Mouse (Mus musculus): ENCODE data around the gene Dclre1b. TPM values are rescaled to one million over a fixed set of nuclear protein-coding genes. Genes with fewer than 3 reads are reported as not detected.

Dclre1b gene
- polyA plus RNA-seq, 1 experiment, result 7.6 TPM

- Histone ChIP-seq H3K4me3 (ENCODE audit: insufficient read depth, poor library complexity, severe bottlenecking) (no peak overlapping the region), H3K36me3 (ENCODE audit: control insufficient read depth, insufficient read depth) (no peaks in the 10 kb centered on the region), H3K27me3 (ENCODE audit: control insufficient read depth, insufficient read depth, insufficient read length) (no peaks in the 10 kb centered on the region), H3K79me3 (ENCODE audit: low read depth) (no peaks in the 10 kb centered on the region), H3ac (ENCODE audit: control insufficient read depth, insufficient read length, low read depth) (no peak overlapping the region), H3K79me2 (ENCODE audit: control insufficient read depth, insufficient read depth) (no peaks in the 10 kb centered on the region)
- no peak for TF ChIP-seq FOSL1 (IDR thresholded peaks at IDR 0.05; ENCODE audit: insufficient read depth, low read length, poor library complexity, severe bottlenecking)
- no peak for TF ChIP-seq MYOD1 (IDR thresholded peaks at IDR 0.05; ENCODE audit: control insufficient read depth, insufficient read length, low read depth)
- TF ChIP-seq CTCF (IDR thresholded peaks at IDR 0.05; ENCODE audit: control insufficient read depth, insufficient read depth, insufficient read length), result no peak
- no peak for TF ChIP-seq CEBPB (IDR thresholded peaks at IDR 0.05; ENCODE audit: low read depth)
- TF ChIP-seq MYOG (IDR thresholded peaks at IDR 0.05; ENCODE audit: control insufficient read depth, extremely low read depth, insufficient read length), result no peak
- TF ChIP-seq MAX (IDR thresholded peaks at IDR 0.05), result no peak
- no peak for TF ChIP-seq USF1 (IDR thresholded peaks at IDR 0.05; ENCODE audit: low read depth)
Observed at GRCm38 (mm10) chr3:103839711-103840110, 30.5 kb upstream of the Dclre1b start.

DNA sequence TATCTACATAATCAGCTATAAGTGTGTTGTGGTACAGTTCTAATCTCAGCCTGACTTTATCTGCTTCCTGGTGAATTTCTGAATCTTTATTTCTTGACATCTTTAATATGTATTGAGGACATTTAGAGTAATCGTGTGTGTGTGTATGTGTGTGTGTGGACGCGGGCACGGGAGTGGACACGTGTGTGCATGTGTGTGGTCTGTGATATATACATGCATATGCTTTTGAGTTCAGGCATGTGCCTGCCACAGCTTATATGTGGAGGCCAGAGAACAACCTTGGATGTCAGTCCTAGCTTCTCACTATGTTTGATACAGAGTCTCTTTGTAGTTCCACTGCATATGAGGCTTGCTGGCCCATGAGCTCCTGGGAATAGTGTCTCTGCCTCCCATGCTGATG is 27.2 kb upstream of the Dclre1b start:
- no peaks in the 10 kb centered on the region for H3K79me2 ChIP-seq (ENCODE audit: control insufficient read depth, insufficient read depth)
- H3K36me3 ChIP-seq (ENCODE audit: control insufficient read depth, insufficient read depth), result no peaks in the 10 kb centered on the region
- no peak overlapping the region for H3K4me3 ChIP-seq (ENCODE audit: insufficient read depth, poor library complexity, severe bottlenecking)
- TF ChIP-seq MYOG (IDR thresholded peaks at IDR 0.05; ENCODE audit: control insufficient read depth, extremely low read depth, insufficient read length) (no peak), FOSL1 (IDR thresholded peaks at IDR 0.05; ENCODE audit: insufficient read depth, low read length, poor library complexity, severe bottlenecking) (no peak), CEBPB (IDR thresholded peaks at IDR 0.05; ENCODE audit: low read depth) (no peak), MAX (IDR thresholded peaks at IDR 0.05) (no peak), CTCF (IDR thresholded peaks at IDR 0.05; ENCODE audit: control insufficient read depth, insufficient read depth, insufficient read length) (no peak), USF1 (IDR thresholded peaks at IDR 0.05; ENCODE audit: low read depth) (no peak), MYOD1 (IDR thresholded peaks at IDR 0.05; ENCODE audit: control insufficient read depth, insufficient read length, low read depth) (no peak)
- H3K79me3 ChIP-seq (ENCODE audit: low read depth), result no peaks in the 10 kb centered on the region
- no peaks in the 10 kb centered on the region for H3K27me3 ChIP-seq (ENCODE audit: control insufficient read depth, insufficient read depth, insufficient read length)
- H3ac ChIP-seq (ENCODE audit: control insufficient read depth, insufficient read length, low read depth), result no peak overlapping the region

GRCm38 (mm10) chr3:103835951-103836310 is 26.7 kb upstream of the Dclre1b start:
- H3ac ChIP-seq (ENCODE audit: control insufficient read depth, insufficient read length, low read depth), result no peak overlapping the region
- no peak overlapping the region for H3K4me3 ChIP-seq (ENCODE audit: insufficient read depth, poor library complexity, severe bottlenecking)
- no peaks in the 10 kb centered on the region for H3K79me3 ChIP-seq (ENCODE audit: low read depth)
- H3K36me3 ChIP-seq (ENCODE audit: control insufficient read depth, insufficient read depth), result no peaks in the 10 kb centered on the region
- no peaks in the 10 kb centered on the region for H3K79me2 ChIP-seq (ENCODE audit: control insufficient read depth, insufficient read depth)
- no peaks in the 10 kb centered on the region for H3K27me3 ChIP-seq (ENCODE audit: control insufficient read depth, insufficient read depth, insufficient read length)
- TF ChIP-seq MAX (IDR thresholded peaks at IDR 0.05) (no peak), CEBPB (IDR thresholded peaks at IDR 0.05; ENCODE audit: low read depth) (no peak), CTCF (IDR thresholded peaks at IDR 0.05; ENCODE audit: control insufficient read depth, insufficient read depth, insufficient read length) (no peak), MYOD1 (IDR thresholded peaks at IDR 0.05; ENCODE audit: control insufficient read depth, insufficient read length, low read depth) (no peak), MYOG (IDR thresholded peaks at IDR 0.05; ENCODE audit: control insufficient read depth, extremely low read depth, insufficient read length) (no peak), FOSL1 (IDR thresholded peaks at IDR 0.05; ENCODE audit: insufficient read depth, low read length, poor library complexity, severe bottlenecking) (no peak)

DNA sequence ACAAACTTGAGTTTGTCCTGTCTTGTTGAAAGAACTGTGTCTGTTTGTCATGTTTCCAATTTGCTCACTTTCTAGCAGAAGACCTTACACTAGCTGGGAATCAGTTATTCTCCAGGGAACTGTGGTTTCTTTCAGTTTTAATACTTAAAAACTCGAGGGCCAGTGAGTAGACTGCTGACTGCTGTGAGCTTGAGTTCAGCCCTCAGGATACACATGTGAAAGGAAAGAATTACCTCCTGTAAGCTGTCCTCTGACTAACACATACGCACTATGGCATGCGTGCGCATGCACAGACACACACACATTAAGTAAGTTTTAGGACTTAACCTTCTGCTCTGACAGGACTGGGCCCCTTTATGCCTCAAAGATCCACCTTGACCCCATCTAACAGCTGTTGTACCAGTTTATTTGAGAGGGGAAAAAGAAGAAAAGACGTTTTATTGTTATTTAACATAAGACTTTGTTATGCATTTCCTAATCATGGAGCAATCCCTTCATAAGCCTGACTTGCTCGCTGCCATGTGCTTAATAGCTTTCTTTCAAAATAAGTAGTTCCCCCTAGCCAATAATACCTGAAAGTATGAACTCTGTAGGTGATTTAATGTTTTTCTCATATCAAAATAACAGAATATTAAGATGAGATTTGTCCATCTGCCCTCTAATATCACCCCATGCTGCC is 26.2 kb upstream of the Dclre1b start:
- Histone ChIP-seq H3K27me3 (ENCODE audit: control insufficient read depth, insufficient read depth, insufficient read length) (no peaks in the 10 kb centered on the region), H3K4me3 (ENCODE audit: insufficient read depth, poor library complexity, severe bottlenecking) (no peak overlapping the region), H3K79me2 (ENCODE audit: control insufficient read depth, insufficient read depth) (no peaks in the 10 kb centered on the region), H3ac (ENCODE audit: control insufficient read depth, insufficient read length, low read depth) (no peak overlapping the region), H3K79me3 (ENCODE audit: low read depth) (no peaks in the 10 kb centered on the region), H3K36me3 (ENCODE audit: control insufficient read depth, insufficient read depth) (no peaks in the 10 kb centered on the region)
- no peak for TF ChIP-seq MAX (IDR thresholded peaks at IDR 0.05)
- TF ChIP-seq MYOG (IDR thresholded peaks at IDR 0.05; ENCODE audit: control insufficient read depth, extremely low read depth, insufficient read length), result no peak
- no peak for TF ChIP-seq MYOD1 (IDR thresholded peaks at IDR 0.05; ENCODE audit: control insufficient read depth, insufficient read length, low read depth)
- no peak for TF ChIP-seq FOSL1 (IDR thresholded peaks at IDR 0.05; ENCODE audit: insufficient read depth, low read length, poor library complexity, severe bottlenecking)
- TF ChIP-seq CTCF (IDR thresholded peaks at IDR 0.05; ENCODE audit: control insufficient read depth, insufficient read depth, insufficient read length), result no peak
- TF ChIP-seq USF1 (IDR thresholded peaks at IDR 0.05; ENCODE audit: low read depth), result no peak
- no peak for TF ChIP-seq CEBPB (IDR thresholded peaks at IDR 0.05; ENCODE audit: low read depth)

GRCm38 (mm10) chr3:103834001-103834400 is 24.8 kb upstream of the Dclre1b start:
- no peak for TF ChIP-seq CTCF (IDR thresholded peaks at IDR 0.05; ENCODE audit: control insufficient read depth, insufficient read depth, insufficient read length)
- no peak for TF ChIP-seq CEBPB (IDR thresholded peaks at IDR 0.05; ENCODE audit: low read depth)
- TF ChIP-seq MAX (IDR thresholded peaks at IDR 0.05), result no peak
- no peaks in the 10 kb centered on the region for H3K36me3 ChIP-seq (ENCODE audit: control insufficient read depth, insufficient read depth)
- H3ac ChIP-seq (ENCODE audit: control insufficient read depth, insufficient read length, low read depth), result no peak overlapping the region
- no peaks in the 10 kb centered on the region for H3K79me2 ChIP-seq (ENCODE audit: control insufficient read depth, insufficient read depth)
- no peak overlapping the region for H3K4me3 ChIP-seq (ENCODE audit: insufficient read depth, poor library complexity, severe bottlenecking)
- H3K27me3 ChIP-seq (ENCODE audit: control insufficient read depth, insufficient read depth, insufficient read length), result no peaks in the 10 kb centered on the region
- H3K79me3 ChIP-seq (ENCODE audit: low read depth), result no peaks in the 10 kb centered on the region

DNA sequence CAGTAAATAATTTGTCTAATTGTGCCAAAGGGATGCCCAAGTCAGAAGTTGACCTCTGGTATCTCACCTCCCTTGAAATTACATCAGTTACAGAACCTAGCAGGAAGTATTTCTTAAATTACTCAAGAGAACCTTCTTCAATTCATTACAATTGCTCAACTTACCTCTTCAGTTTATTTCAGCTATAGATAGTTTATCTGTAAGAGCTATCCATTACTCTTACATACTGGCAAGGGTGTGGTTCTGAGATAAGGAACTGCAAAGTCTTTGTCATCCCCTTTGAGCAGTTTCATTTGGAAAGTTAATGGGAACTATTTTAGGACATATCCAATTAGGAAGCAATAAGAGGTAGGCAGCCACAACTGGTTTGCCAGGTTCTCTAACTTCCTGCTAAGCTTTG is 23.2 kb upstream of the Dclre1b start, which contains the start of gene Bcl2l15:
Gene Bcl2l15 (plus strand): TSS at position 176 of the 400 bp plus-strand sequence.
- H3K36me3 ChIP-seq (ENCODE audit: control insufficient read depth, insufficient read depth), result no peaks in the 10 kb centered on the region

More for the DNA sequence above, 23.2 kb upstream of the Dclre1b start, which contains the start of gene Bcl2l15:
- Histone ChIP-seq H3K79me2 (ENCODE audit: control insufficient read depth, insufficient read depth) (no peaks in the 10 kb centered on the region), H3K27me3 (ENCODE audit: control insufficient read depth, insufficient read depth, insufficient read length) (no peaks in the 10 kb centered on the region), H3ac (ENCODE audit: control insufficient read depth, insufficient read length, low read depth) (no peak within 1 kb of the TSS), H3K79me3 (ENCODE audit: low read depth) (no peaks in the 10 kb centered on the region), H3K4me3 (ENCODE audit: insufficient read depth, poor library complexity, severe bottlenecking) (no peak within 1 kb of the TSS)
- no peak for TF ChIP-seq USF1 (IDR thresholded peaks at IDR 0.05; ENCODE audit: low read depth)
- no peak for TF ChIP-seq MAX (IDR thresholded peaks at IDR 0.05)
- TF ChIP-seq MYOG (IDR thresholded peaks at IDR 0.05; ENCODE audit: control insufficient read depth, extremely low read depth, insufficient read length), result no peak
- TF ChIP-seq CEBPB (IDR thresholded peaks at IDR 0.05; ENCODE audit: low read depth), result no peak
- TF ChIP-seq CTCF (IDR thresholded peaks at IDR 0.05; ENCODE audit: control insufficient read depth, insufficient read depth, insufficient read length), result no peak
- TF ChIP-seq MYOD1 (IDR thresholded peaks at IDR 0.05; ENCODE audit: control insufficient read depth, insufficient read length, low read depth), result no peak
- no peak for TF ChIP-seq FOSL1 (IDR thresholded peaks at IDR 0.05; ENCODE audit: insufficient read depth, low read length, poor library complexity, severe bottlenecking)
